Mouse (Mus musculus): ENCODE measurements around the gene Gdpd1. TPM values are rescaled to one million over a fixed set of nuclear protein-coding genes. Genes with fewer than 3 reads are reported as not detected.

Gene Gdpd1
- total RNA-seq, 1 experiment: 5.0 TPM

DNA sequence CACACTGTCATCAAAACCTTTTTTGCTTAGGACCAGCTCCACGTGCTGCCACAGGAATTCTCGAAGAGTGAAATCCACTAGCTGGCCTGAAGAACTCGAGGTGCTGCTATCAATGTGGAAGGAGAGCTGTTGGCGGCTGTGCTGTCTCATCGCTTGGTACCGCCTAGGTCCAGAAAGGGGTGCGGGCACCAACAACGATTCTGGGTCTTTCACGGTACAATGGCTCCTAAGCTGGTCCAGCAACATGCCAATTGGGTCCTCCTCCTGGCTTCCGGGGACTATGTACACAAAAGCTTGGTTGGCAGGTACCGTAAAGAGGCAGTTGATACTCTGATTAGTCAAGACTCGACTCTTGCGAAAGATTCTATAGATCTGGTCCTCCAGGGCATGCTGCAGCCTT is 11.6 kb upstream of the Gdpd1 start:
- no peak for DNase-seq (ENCODE audit: low read depth, low spot score)
- H3K9me3 ChIP-seq (ENCODE audit: control insufficient read depth, insufficient read depth, low read depth, low read length): no peaks in the 10 kb centered on the region
- H3K4me1 ChIP-seq (ENCODE audit: control insufficient read depth in 2 of 2, insufficient read depth in 2 of 2, low read length in 2 of 2, poor library complexity in 1 of 2): peaks cover 3 to 4% of the 10 kb centered on the region in 2 experiments; a peak in 1 of 4 replicates
- TF ChIP-seq CHD2 (IDR thresholded peaks at IDR 0.05; ENCODE audit: low read depth, low read length) (no peak), ZNF384 (IDR thresholded peaks at IDR 0.05; ENCODE audit: low read depth, low read length) (no peak), ZC3H11A (IDR thresholded peaks at IDR 0.05; ENCODE audit: borderline replicate concordance, low read depth, low read length) (no peak), MAFK (IDR thresholded peaks at IDR 0.05; ENCODE audit: insufficient read depth, low read depth, low read length) (no peak), HCFC1 (IDR thresholded peaks at IDR 0.05; ENCODE audit: borderline replicate concordance, insufficient read depth, low read length) (no peak)
- in situ Hi-C loops (cut with MboI; ENCODE audit: low sequenced_read_pairs in 2 of 2, unreplicated experiment in 2 of 2): no loop called here
- peak overlapping the region; percentile 96 to 97 for H3K4me3 ChIP-seq (ENCODE audit: insufficient read depth in 1 of 2, low read depth in 1 of 2, low read length in 2 of 2, poor library complexity in 1 of 2, severe bottlenecking in 1 of 2)
- no peak overlapping the region; the same call in 1 of the 2 replicates for H3K27ac ChIP-seq (ENCODE audit: insufficient read depth, low read depth, low read length, poor library complexity, severe bottlenecking)
- peaks cover 22% of the 10 kb centered on the region for H3K36me3 ChIP-seq (ENCODE audit: control insufficient read depth, insufficient read depth, low read length, poor library complexity, severe bottlenecking)
- 0 out of 2 replicates have a peak overlapping the region, but pooled peaks have one; percentile 97 for H3K9ac ChIP-seq (ENCODE audit: insufficient read depth, low read depth, low read length, poor library complexity, severe bottlenecking)

DNA sequence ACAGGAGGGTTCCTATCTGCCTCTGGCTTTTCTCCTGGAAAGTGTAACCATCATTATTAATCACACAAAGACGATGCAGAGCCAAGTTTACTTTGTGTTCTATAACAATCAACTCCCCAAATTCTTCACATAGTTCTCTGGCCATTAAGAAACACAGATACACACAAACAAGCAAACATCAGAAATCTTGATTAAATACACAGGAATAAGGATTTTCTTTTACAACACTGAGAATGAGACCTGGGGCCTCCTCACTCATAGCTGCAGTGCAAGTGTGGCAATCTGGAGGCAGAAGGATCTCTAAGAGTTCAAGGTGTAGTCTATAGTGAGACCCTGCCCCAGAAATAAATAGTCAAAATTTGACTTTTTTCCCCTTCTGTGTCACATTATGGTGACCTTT is 9.8 kb upstream of the Gdpd1 start:
- no peak overlapping the region for H3K27ac ChIP-seq (ENCODE audit: insufficient read depth, low read depth, low read length, poor library complexity, severe bottlenecking)

DNA sequence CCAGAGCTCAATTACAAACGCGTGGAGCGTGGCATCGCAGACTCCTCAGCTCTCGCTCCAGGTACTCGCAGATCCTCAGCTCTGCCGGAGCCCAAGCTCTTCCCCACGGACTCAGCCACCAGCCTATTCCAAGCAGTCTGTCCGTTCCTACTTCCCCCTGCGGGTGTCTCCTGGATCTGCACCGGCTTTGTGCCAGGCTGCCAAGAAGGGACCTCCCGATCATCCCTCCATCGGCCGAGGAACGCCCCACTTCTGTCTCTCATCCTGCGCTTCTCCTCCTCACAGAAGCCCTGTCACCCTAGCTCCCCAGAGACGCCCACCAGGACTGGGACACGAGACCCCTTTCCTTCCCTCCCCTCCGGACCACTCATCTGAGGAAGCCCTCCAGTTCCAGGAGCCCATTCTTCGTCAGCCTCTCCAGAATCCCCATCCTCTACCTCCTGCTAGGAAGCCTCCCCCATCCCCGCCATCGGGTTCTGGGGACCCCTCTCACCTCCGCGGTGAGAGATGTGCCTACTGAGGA is 458 bp downstream of the Gdpd1 start:
- in situ Hi-C loops (cut with MboI; ENCODE audit: low sequenced_read_pairs in 2 of 2, unreplicated experiment in 2 of 2): no loop called here
- H3K9ac ChIP-seq (ENCODE audit: insufficient read depth, low read depth, low read length, poor library complexity, severe bottlenecking): peak overlapping the region; percentile 59
- no peaks in the 10 kb centered on the region for H3K9me3 ChIP-seq (ENCODE audit: control insufficient read depth, insufficient read depth, low read depth, low read length)
- DNase-seq (ENCODE audit: low read depth, low spot score): peak; percentile 39
- TF ChIP-seq CHD2 (IDR thresholded peaks at IDR 0.05; ENCODE audit: low read depth, low read length): no peak
- TF ChIP-seq HCFC1 (IDR thresholded peaks at IDR 0.05; ENCODE audit: borderline replicate concordance, insufficient read depth, low read length): no peak
- TF ChIP-seq MAFK (IDR thresholded peaks at IDR 0.05; ENCODE audit: insufficient read depth, low read depth, low read length): no peak
- no peak for TF ChIP-seq ZC3H11A (IDR thresholded peaks at IDR 0.05; ENCODE audit: borderline replicate concordance, low read depth, low read length)
- TF ChIP-seq ZNF384 (IDR thresholded peaks at IDR 0.05; ENCODE audit: low read depth, low read length): no peak
- H3K4me3 ChIP-seq (ENCODE audit: insufficient read depth in 1 of 2, low read depth in 1 of 2, low read length in 2 of 2, poor library complexity in 1 of 2, severe bottlenecking in 1 of 2): peak overlapping the region; percentile 64 to 69
- peaks cover 8% of the 10 kb centered on the region for H3K36me3 ChIP-seq (ENCODE audit: control insufficient read depth, insufficient read depth, low read length, poor library complexity, severe bottlenecking)
- no peaks in the 10 kb centered on the region; a peak in 1 of 4 replicates for H3K4me1 ChIP-seq (ENCODE audit: control insufficient read depth in 2 of 2, insufficient read depth in 2 of 2, low read length in 2 of 2, poor library complexity in 1 of 2)
- no peak overlapping the region for H3K27ac ChIP-seq (ENCODE audit: insufficient read depth, low read depth, low read length, poor library complexity, severe bottlenecking)

More for the DNA sequence above, 9.8 kb upstream of the Gdpd1 start:
- peaks cover 30% of the 10 kb centered on the region for H3K36me3 ChIP-seq (ENCODE audit: control insufficient read depth, insufficient read depth, low read length, poor library complexity, severe bottlenecking)
- H3K9ac ChIP-seq (ENCODE audit: insufficient read depth, low read depth, low read length, poor library complexity, severe bottlenecking): no peak overlapping the region
- H3K4me3 ChIP-seq (ENCODE audit: insufficient read depth in 1 of 2, low read depth in 1 of 2, low read length in 2 of 2, poor library complexity in 1 of 2, severe bottlenecking in 1 of 2): no peak overlapping the region
- in situ Hi-C loops (cut with MboI; ENCODE audit: low sequenced_read_pairs in 2 of 2, unreplicated experiment in 2 of 2): no loop called here
- no peak for DNase-seq (ENCODE audit: low read depth, low spot score)
- H3K9me3 ChIP-seq (ENCODE audit: control insufficient read depth, insufficient read depth, low read depth, low read length): no peaks in the 10 kb centered on the region
- H3K4me1 ChIP-seq (ENCODE audit: control insufficient read depth in 2 of 2, insufficient read depth in 2 of 2, low read length in 2 of 2, poor library complexity in 1 of 2): peaks cover 3 to 4% of the 10 kb centered on the region in 2 experiments; a peak in 1 of 4 replicates
- no peak for TF ChIP-seq ZC3H11A (IDR thresholded peaks at IDR 0.05; ENCODE audit: borderline replicate concordance, low read depth, low read length)
- peak; percentile 88 for TF ChIP-seq ZNF384 (IDR thresholded peaks at IDR 0.05; ENCODE audit: low read depth, low read length)

DNA sequence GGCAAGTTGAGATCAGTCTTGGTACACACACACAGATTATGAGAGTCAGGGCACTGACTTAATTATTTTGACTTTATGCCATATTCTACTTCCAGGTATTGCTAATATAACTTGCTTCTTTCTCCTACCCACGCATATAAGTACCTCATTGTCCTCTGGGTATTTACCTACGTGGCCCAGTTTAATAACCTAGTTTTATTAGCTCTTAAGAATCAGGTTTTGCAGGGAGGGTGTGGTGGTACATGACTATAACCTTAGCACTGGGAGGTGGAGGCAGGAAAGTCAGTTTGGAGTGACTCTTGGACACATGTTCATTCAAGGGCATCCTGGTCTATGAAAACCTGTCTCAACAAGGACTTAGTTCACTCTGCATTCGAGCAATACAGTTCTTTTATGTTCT is 11.8 kb downstream of the Gdpd1 start:
- TF ChIP-seq ZC3H11A (IDR thresholded peaks at IDR 0.05; ENCODE audit: borderline replicate concordance, low read depth, low read length) (no peak), ZNF384 (IDR thresholded peaks at IDR 0.05; ENCODE audit: low read depth, low read length) (no peak), HCFC1 (IDR thresholded peaks at IDR 0.05; ENCODE audit: borderline replicate concordance, insufficient read depth, low read length) (no peak), MAFK (IDR thresholded peaks at IDR 0.05; ENCODE audit: insufficient read depth, low read depth, low read length) (no peak), CHD2 (IDR thresholded peaks at IDR 0.05; ENCODE audit: low read depth, low read length) (no peak)
- H3K36me3 ChIP-seq (ENCODE audit: control insufficient read depth, insufficient read depth, low read length, poor library complexity, severe bottlenecking): no peaks in the 10 kb centered on the region
- in situ Hi-C loops (cut with MboI; ENCODE audit: low sequenced_read_pairs in 2 of 2, unreplicated experiment in 2 of 2): no loop called here
- no peaks in the 10 kb centered on the region for H3K4me1 ChIP-seq (ENCODE audit: control insufficient read depth in 2 of 2, insufficient read depth in 2 of 2, low read length in 2 of 2, poor library complexity in 1 of 2)
- no peak overlapping the region for H3K4me3 ChIP-seq (ENCODE audit: insufficient read depth in 1 of 2, low read depth in 1 of 2, low read length in 2 of 2, poor library complexity in 1 of 2, severe bottlenecking in 1 of 2)
- no peak for DNase-seq (ENCODE audit: low read depth, low spot score)
- H3K9me3 ChIP-seq (ENCODE audit: control insufficient read depth, insufficient read depth, low read depth, low read length): no peaks in the 10 kb centered on the region
- no peak overlapping the region for H3K27ac ChIP-seq (ENCODE audit: insufficient read depth, low read depth, low read length, poor library complexity, severe bottlenecking)
- H3K9ac ChIP-seq (ENCODE audit: insufficient read depth, low read depth, low read length, poor library complexity, severe bottlenecking): no peak overlapping the region

DNA sequence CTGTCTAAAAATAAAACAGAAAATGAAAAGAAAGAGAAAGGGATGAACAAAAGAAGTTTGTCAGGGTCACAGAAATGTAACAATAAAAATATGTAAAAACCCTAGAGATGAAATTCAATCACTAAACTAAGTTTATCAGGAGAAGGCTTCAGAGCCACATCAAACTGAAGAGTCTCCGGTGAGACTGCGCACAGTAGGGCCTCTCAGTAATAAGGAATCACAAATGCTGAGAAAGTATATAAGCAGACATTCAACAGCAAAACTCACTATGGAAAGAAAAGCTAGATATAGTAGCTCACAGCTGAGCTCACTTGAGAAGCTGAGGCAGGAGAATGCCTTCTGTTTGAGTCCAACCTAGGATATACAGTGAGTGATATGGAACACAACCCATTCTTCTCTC is 13.5 kb downstream of the Gdpd1 start:
- TF ChIP-seq CHD2 (IDR thresholded peaks at IDR 0.05; ENCODE audit: low read depth, low read length) (no peak), HCFC1 (IDR thresholded peaks at IDR 0.05; ENCODE audit: borderline replicate concordance, insufficient read depth, low read length) (no peak), ZC3H11A (IDR thresholded peaks at IDR 0.05; ENCODE audit: borderline replicate concordance, low read depth, low read length) (no peak), ZNF384 (IDR thresholded peaks at IDR 0.05; ENCODE audit: low read depth, low read length) (no peak), MAFK (IDR thresholded peaks at IDR 0.05; ENCODE audit: insufficient read depth, low read depth, low read length) (no peak)
- Histone ChIP-seq H3K27ac (ENCODE audit: insufficient read depth, low read depth, low read length, poor library complexity, severe bottlenecking) (no peak overlapping the region), H3K36me3 (ENCODE audit: control insufficient read depth, insufficient read depth, low read length, poor library complexity, severe bottlenecking) (no peaks in the 10 kb centered on the region), H3K9ac (ENCODE audit: insufficient read depth, low read depth, low read length, poor library complexity, severe bottlenecking) (no peak overlapping the region), H3K9me3 (ENCODE audit: control insufficient read depth, insufficient read depth, low read depth, low read length) (no peaks in the 10 kb centered on the region), H3K4me3 (ENCODE audit: insufficient read depth in 1 of 2, low read depth in 1 of 2, low read length in 2 of 2, poor library complexity in 1 of 2, severe bottlenecking in 1 of 2) (no peak overlapping the region), H3K4me1 (ENCODE audit: control insufficient read depth in 2 of 2, insufficient read depth in 2 of 2, low read length in 2 of 2, poor library complexity in 1 of 2) (no peaks in the 10 kb centered on the region)
- in situ Hi-C loops (cut with MboI; ENCODE audit: low sequenced_read_pairs in 2 of 2, unreplicated experiment in 2 of 2): no loop called here
- DNase-seq (ENCODE audit: low read depth, low spot score): no peak
